Mouse (Mus musculus) spleen, adult 2 months (tissue): ENCODE data around the gene Lsm14b. TPM values are rescaled to one million over a fixed set of nuclear protein-coding genes. Genes with fewer than 3 reads are reported as not detected.

Source experiments
- DNase-seq, 2 experiments: peaks; one replicate each; pipeline versions ENCODE4 v3.0.0 to v3.0.0-alpha.2; 2012 to 2021; ENCODE audit warnings: low spot score in 2 of 2, low read depth in 1 of 2
- H3K27ac ChIP-seq: fragments of 200-500 bp; 2 replicates; pipeline ENCODE4 v1.5.1; 2012; ENCODE audit warnings: low read length, inconsistent platforms; ENCODE audit not compliant: insufficient read depth
- H3K27me3 ChIP-seq: fragments of 200-500 bp; 2 replicates; pipeline ENCODE4 v1.6.1; 2012; ENCODE audit warnings: mild to moderate bottlenecking, moderate library complexity, low read length, inconsistent platforms; ENCODE audit not compliant: control insufficient read depth, insufficient read depth
- H3K36me3 ChIP-seq: fragments of 200-500 bp; 2 replicates; pipeline ENCODE4 v1.6.1; 2012; ENCODE audit warnings: mild to moderate bottlenecking, low read length, inconsistent platforms; ENCODE audit not compliant: control insufficient read depth, insufficient read depth
- H3K4me1 ChIP-seq: fragments of 200-500 bp; 2 replicates; pipeline ENCODE4 v1.6.1; 2011; ENCODE audit warnings: inconsistent platforms; ENCODE audit not compliant: control insufficient read depth, insufficient read depth, insufficient read length
- H3K4me3 ChIP-seq: fragments of 200-500 bp; 2 replicates; pipeline ENCODE4 v1.5.1; 2011; ENCODE audit warnings: mild to moderate bottlenecking, inconsistent platforms; ENCODE audit not compliant: insufficient read depth, insufficient read length; ENCODE audit errors: extremely low read depth
- CTCF ChIP-seq: fragments of 200-500 bp; IDR thresholded peaks from 2 replicates; pipeline ENCODE4 v1.5.1; 2011; ENCODE audit warnings: mild to moderate bottlenecking, inconsistent platforms; ENCODE audit not compliant: insufficient read depth, insufficient read length, insufficient replicate concordance; ENCODE audit errors: extremely low read depth
- POLR2A ChIP-seq: fragments of 200-500 bp; IDR thresholded peaks from 2 replicates; pipeline ENCODE4 v1.6.1; 2011; ENCODE audit warnings: low read depth, low read length, inconsistent platforms
- WGBS: fragments of 180-500 bp; shearing (Covaris S2); methylation state at CpG from one replicate; pipeline ENCODE4 v1.1.7; 2018; 5-methylcytosine and 5-hydroxymethylcytosine counted together
- polyA plus RNA-seq: library from polyadenylated mRNA; depleted of rRNA; stranded (reverse); fragments of >200 nt; gene quantifications from 2 replicates; pipeline ENCODE4 v1.2.3, GENCODE M21; 2012

Lsm14b gene
- polyA plus RNA-seq, 1 experiment: 17.9 TPM

GRCm38 (mm10) chr2:180042256-180042857 lies 17.6 kb downstream of the Lsm14b start, which contains the start of the genes Psma7 and Ss18l1:
Gene Psma7 (minus strand): TSS chr2:180042433.
Gene Ss18l1 (plus strand): TSS chr2:180042509.
- H3K4me1 ChIP-seq: peaks cover 12% of the 10 kb centered on the region
- peaks cover 10% of the 10 kb centered on the region for H3K36me3 ChIP-seq
- H3K27ac ChIP-seq: peak within 1 kb of the TSS; percentile 97
- under 1% methylated on average over 78 of the region's 78 CpGs for WGBS
- no peaks in the 10 kb centered on the region for H3K27me3 ChIP-seq
- TF ChIP-seq CTCF (no peak), POLR2A (peak; percentile 52)
- peak within 1 kb of the TSS; percentile 99 for H3K4me3 ChIP-seq
- peak; percentile 75 to 86 for DNase-seq

- Histone ChIP-seq H3K27me3 (no peaks in the 10 kb centered on the region), H3K4me3 (peak overlapping the region; percentile 99), H3K4me1 (peaks cover 12% of the 10 kb centered on the region), H3K27ac (peak overlapping the region; percentile 97), H3K36me3 (peaks cover 6% of the 10 kb centered on the region)
- under 1% methylated on average over 66 of the region's 66 CpGs for WGBS
- DNase-seq: peak in 1 of 2 experiments; percentile 48
- TF ChIP-seq CTCF (no peak), POLR2A (no peak)
Observed at GRCm38 (mm10) chr2:180042858-180043515, 18.2 kb downstream of the Lsm14b start.

- 47% methylated on average over 4 of the region's 4 CpGs for WGBS
- peak in 1 of 2 experiments; percentile 29 for DNase-seq
Observed at GRCm38 (mm10) chr2:180045283-180045682, 20.5 kb downstream of the Lsm14b start.

GRCm38 (mm10) chr2:180047580-180047979 lies 22.8 kb downstream of the Lsm14b start:
- Histone ChIP-seq H3K27me3 (no peaks in the 10 kb centered on the region), H3K4me1 (peaks cover 9% of the 10 kb centered on the region), H3K4me3 (no peak overlapping the region), H3K36me3 (no peaks in the 10 kb centered on the region), H3K27ac (no peak overlapping the region)
- 79% methylated on average over 3 of the region's 3 CpGs for WGBS
- TF ChIP-seq CTCF (no peak), POLR2A (no peak)
- no peak for DNase-seq

More at GRCm38 (mm10) chr2:180045283-180045682, 20.5 kb downstream of the Lsm14b start:
- no peak overlapping the region for H3K27ac ChIP-seq
- TF ChIP-seq CTCF (peak; percentile 38; the same call in 1 of the 2 replicates), POLR2A (no peak)
- no peak overlapping the region for H3K4me3 ChIP-seq
- peaks cover 12% of the 10 kb centered on the region for H3K4me1 ChIP-seq
- no peaks in the 10 kb centered on the region for H3K36me3 ChIP-seq
- H3K27me3 ChIP-seq: no peaks in the 10 kb centered on the region

- 96% methylated on average over 18 of the region's 18 CpGs for WGBS
- Histone ChIP-seq H3K27me3 (no peaks in the 10 kb centered on the region), H3K36me3 (no peaks in the 10 kb centered on the region), H3K4me1 (peaks cover 8% of the 10 kb centered on the region), H3K4me3 (no peak overlapping the region), H3K27ac (no peak overlapping the region)
- no peak for DNase-seq
- TF ChIP-seq CTCF (no peak), POLR2A (no peak)
Observed at GRCm38 (mm10) chr2:180047980-180048635, 23.3 kb downstream of the Lsm14b start.

GRCm38 (mm10) chr2:180050986-180051385 lies 26.2 kb downstream of the Lsm14b start:
- DNase-seq: peak; percentile 57 to 79
- Histone ChIP-seq H3K4me1 (peaks cover 2% of the 10 kb centered on the region; the same call in 1 of the 2 replicates), H3K36me3 (peaks cover 6% of the 10 kb centered on the region), H3K4me3 (no peak overlapping the region), H3K27me3 (no peaks in the 10 kb centered on the region), H3K27ac (no peak overlapping the region)
- WGBS: 24% methylated on average over 5 of the region's 5 CpGs
- TF ChIP-seq POLR2A (no peak), CTCF (peak; percentile 86; the same call in 1 of the 2 replicates)

GRCm38 (mm10) chr2:180051986-180052733 lies 27.4 kb downstream of the Lsm14b start:
- TF ChIP-seq CTCF (peak; percentile 18; the same call in 1 of the 2 replicates), POLR2A (no peak)
- peak in 1 of 2 experiments; percentile 22 for DNase-seq
- Histone ChIP-seq H3K4me1 (peaks cover 2% of the 10 kb centered on the region; the same call in 1 of the 2 replicates), H3K36me3 (peaks cover 6% of the 10 kb centered on the region), H3K27ac (no peak overlapping the region), H3K27me3 (no peaks in the 10 kb centered on the region), H3K4me3 (no peak overlapping the region)
- WGBS: 94% methylated on average over 14 of the region's 14 CpGs
